Comparison of ENCODE assay signal across 26 mouse cellular contexts in genomic region chr1:30852518-30852917, GRCm38 (mm10).
"Had no signal": no experiment of that assay in that cellular context is flagged by ENCODE, and none has a peak within 500 bp of the region (broad histone marks: within the 10 kb centered on the region; RNA-seq: fewer than 3 reads in every experiment).

No protein-coding gene starts in this region.

- H3K36me3 ChIP-seq: heart, embryonic 15.5 days; hindbrain, embryonic 13.5 days; hindbrain, embryonic 15.5 days had no signal

- DNase-seq: gastrocnemius, postnatal 14 days; gastrocnemius, postnatal 36 days; heart, adult 11 months; heart, adult 2 months; heart, postnatal 14 days; heart, postnatal 36 days; kidney, adult 11 months; kidney, adult 2 months; kidney, adult 9 months; kidney, postnatal 14 days; kidney, postnatal 36 days; layer of hippocampus, adult 9-11 months; liver had no signal

- ATAC-seq: hindbrain, postnatal 0 days had no signal

- H3K4me2 ChIP-seq: heart, embryonic 11.5 days; heart, embryonic 13.5 days; heart, embryonic 15.5 days; hindbrain, embryonic 13.5 days; hindbrain, embryonic 15.5 days; kidney, embryonic 15.5 days; limb, embryonic 12.5 days; liver, embryonic 12.5 days had no signal

- H3K27me3 ChIP-seq: heart, embryonic 13.5 days; heart, embryonic 15.5 days; hindbrain, embryonic 13.5 days; hindbrain, embryonic 15.5 days; kidney, embryonic 15.5 days; limb, embryonic 12.5 days; liver, embryonic 12.5 days had no signal

- H3K9me3 ChIP-seq: heart, embryonic 13.5 days; heart, embryonic 15.5 days; hindbrain, embryonic 13.5 days; hindbrain, embryonic 15.5 days; kidney, embryonic 15.5 days; limb, embryonic 10.5 days; limb, embryonic 12.5 days; liver, embryonic 12.5 days had no signal

- H3K27ac ChIP-seq: heart, adult 2 months; heart, embryonic 13.5 days; heart, embryonic 15.5 days; hindbrain, embryonic 13.5 days; hindbrain, embryonic 15.5 days; hindbrain, postnatal 0 days; kidney, embryonic 15.5 days; kidney, postnatal 0 days; left cerebral cortex, adult 2 months; limb, embryonic 10.5 days; limb, embryonic 12.5 days; liver, embryonic 12.5 days; liver, embryonic 14.5 days had no signal

- H3K4me1 ChIP-seq: hindbrain, embryonic 13.5 days; hindbrain, embryonic 15.5 days; limb, embryonic 10.5 days; limb, embryonic 12.5 days had no signal

- H3K4me3 ChIP-seq: heart, adult 2 months; heart, embryonic 13.5 days; heart, embryonic 15.5 days; hindbrain, embryonic 13.5 days; hindbrain, embryonic 15.5 days; kidney, embryonic 15.5 days; left cerebral cortex, adult 2 months; limb, embryonic 10.5 days; limb, embryonic 12.5 days; liver, embryonic 12.5 days had no signal

- H3K9ac ChIP-seq: heart, embryonic 13.5 days; heart, embryonic 15.5 days; hindbrain, embryonic 13.5 days; hindbrain, embryonic 15.5 days; kidney, embryonic 15.5 days; limb, embryonic 12.5 days; liver, embryonic 12.5 days; liver, embryonic 14.5 days had no signal
